Mouse (Mus musculus): ENCODE results near the gene Ednra. TPM values are rescaled to one million over a fixed set of nuclear protein-coding genes. Genes with fewer than 3 reads are reported as not detected.

Ednra gene
- polyA plus RNA-seq (2015; fragmentation: Nextera tagmentation; extraction: Ambion mirVana), result 2.5 and 3.6 TPM in 2 replicates

DNA sequence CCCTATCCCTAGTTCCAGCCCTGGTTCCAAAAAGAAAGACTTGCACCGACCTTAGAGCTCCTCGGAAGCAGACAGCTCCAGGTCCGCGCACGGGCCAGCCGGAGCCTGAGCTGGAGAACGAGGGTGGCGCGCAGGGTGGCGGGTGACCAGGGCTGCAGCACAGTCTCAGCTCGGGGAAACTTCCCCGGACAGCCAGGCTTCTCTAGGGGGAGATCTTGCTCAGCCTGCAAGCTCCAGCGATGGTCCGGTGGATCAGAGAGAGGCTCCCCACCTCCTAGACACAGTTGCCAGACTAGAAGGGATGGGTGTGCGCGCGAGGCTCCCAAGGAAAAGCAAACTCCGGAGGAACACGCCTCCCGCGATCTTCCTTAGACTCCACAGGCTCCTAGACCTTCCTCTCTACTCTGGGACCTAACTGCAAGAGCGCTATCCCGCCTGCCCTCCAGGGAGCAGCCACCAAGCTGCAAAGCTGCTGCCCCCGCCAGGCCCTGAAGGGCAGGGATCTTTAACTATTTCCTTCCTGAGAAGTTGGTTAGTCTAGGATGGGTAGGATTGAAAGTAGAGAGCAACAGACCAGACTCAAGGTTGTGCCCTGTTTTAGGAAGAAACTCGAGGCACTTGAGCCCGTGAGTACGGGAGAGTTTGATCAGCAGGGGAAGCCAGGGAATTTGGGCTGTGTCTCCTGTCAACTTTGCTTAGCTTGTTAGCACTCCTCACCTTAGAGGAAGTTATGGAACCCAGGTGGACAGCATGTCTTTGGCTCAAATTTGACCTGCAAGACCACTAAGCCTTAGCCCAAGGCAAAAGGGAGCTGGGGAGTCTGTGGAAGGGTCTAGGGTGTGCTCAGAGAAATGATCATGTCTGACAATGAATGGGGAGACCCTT, at the start of gene Ednra:
TSS of gene Ednra (minus strand) at position 419 of the 885 bp plus-strand sequence.
- DNase-seq (ENCODE audit: low spot score), result no peak

DNA sequence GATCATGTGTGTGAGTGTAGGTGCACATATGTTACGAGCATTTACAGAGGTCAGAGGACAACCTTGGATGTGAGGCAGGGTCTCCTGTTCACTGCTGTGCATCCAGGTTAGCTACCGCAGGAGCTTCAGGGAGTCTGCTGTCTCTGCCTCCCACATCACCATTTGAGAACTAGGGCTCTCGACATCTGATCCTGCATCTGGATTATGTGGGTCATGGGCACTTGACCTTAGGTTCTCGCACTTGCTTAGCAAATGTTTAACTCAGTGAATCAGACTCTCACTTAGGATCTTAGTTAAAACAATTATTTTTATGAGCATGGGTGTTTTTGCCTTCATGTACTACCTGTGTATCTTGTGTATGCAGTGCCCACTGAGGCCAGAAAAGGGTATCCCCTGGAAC, 49.6 kb upstream of the Ednra start:
- DNase-seq (ENCODE audit: low spot score), result no peak

DNA sequence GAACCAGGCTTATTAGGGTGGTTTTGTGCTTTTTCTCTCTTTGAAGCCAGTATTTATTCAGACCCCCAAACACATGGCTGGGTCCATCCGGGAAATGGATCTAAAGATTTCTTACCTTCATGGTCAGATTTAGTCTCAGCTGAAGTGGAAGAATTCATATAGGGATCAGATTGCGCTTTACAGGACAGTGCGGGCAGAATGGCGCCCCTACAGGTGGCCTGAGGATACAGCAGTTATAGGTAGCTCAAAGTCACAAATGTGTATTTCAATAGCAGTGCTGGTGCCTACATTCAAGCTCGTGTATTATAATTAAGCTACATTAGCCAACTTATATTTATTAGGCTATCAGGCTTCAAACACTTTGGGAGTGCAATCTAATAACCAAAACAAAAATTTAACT, 49.0 kb upstream of the Ednra start:
- DNase-seq (ENCODE audit: low spot score), result no peak

DNA sequence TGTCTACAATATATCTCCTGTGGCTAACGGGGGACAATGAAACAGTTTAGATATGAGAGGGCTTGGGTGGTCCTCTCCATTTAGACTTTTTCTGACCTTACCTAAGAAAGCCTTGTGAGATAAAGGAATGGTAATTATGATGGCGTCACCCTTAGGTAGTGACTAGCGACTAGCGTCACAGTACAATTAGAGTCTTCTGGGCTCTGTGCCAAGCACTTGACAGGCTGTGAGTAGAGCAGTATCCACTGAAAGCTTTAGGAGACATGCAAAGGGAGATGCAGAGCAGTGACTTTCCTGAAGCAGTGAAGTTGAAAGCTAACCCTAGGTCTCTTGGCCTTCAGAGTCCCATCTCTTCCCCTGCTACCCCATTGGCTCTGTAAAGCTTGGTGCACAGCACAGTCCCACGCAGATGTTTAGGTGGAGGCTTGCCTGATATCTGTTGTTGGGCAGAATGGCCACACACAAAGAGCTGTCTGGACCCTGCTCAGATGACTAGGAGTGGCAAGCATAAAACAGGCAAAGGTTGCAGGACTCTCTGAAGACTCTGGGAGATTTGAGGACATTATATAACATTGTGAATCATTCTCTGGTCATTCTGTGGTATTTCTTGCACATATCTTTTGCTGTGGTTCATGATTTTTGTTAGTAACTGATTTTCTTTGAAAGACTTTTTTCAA, 48.1 kb upstream of the Ednra start:
- DNase-seq (ENCODE audit: low spot score), result no peak

DNA sequence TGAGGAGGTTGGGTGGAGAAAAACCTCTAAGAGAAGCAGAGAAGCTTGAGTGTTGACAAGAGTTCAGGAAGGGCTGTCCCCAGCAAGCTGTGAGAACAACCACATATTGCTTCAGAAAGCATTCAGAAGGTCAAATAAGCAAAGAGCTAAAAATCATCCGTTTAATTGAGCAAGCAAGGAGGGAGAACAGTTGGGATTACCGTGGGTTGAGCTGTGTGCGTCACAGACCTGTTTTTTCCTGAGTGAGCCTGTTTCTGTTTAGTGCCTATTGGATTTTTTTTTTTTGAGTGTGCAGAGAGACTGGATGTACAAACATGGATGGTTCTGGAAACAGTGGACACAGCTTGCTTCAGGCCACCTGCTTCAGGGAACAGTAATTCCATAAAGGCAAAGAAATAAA, 46.7 kb upstream of the Ednra start:
- no peak for DNase-seq (ENCODE audit: low spot score)

DNA sequence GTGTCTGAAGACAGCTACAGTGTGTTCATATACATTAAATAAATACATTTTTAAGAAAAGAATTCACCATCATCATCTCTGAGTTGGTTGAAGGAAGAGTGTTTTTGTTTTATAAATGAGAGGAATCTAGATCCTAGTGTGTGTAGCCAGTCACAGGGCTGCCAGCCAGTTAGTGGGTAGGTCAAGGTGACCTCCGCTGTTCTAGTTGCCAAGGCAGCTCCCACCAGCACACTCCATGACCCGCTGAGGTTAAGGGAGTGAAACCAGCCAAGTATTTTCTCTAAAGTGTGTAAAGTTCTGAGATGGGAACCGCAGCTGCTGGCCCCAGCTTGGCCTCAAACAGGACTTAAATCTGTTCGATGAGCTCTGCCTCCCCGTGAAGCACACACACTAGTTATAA, 44.7 kb upstream of the Ednra start:
- no peak for DNase-seq (ENCODE audit: low spot score)

DNA sequence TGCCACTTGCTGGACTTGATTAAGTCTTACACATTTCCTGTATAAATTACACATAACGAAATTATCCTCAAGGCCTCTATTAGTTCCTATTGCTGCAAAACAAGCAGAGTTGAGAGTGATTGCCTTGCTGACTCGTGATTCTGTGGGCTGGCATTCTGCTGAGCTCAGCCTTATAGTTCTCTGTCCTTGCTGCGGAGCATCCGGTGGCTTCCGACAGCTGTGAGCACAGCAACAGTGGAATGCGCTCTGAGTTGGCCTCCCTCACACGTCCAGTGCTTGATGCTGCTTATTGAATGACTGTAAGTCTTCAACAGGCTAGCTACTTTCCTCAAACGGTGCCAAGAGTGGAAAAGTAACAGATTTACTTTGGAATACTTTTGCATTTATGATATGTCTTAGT, 40.0 kb upstream of the Ednra start:
- no peak for DNase-seq (ENCODE audit: low spot score)

DNA sequence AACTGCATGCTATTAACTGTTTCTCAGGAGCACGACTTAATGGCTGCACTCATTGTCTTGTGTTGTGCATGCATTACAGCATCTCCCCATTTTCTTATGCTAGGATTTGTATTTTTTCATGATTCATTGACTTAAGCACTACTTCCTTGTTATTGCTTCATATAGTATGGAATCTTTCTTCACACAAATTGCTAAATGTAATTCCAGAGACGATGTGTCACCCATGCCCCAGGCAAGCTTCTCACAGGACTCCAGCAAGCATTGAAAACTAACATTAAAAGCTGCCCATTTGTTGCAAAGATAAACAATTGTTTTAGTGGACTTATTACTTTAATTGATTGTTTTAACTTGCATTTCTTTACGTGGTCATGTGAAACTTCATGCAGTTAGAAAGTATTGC, 38.7 kb upstream of the Ednra start:
- no peak for DNase-seq (ENCODE audit: low spot score)

DNA sequence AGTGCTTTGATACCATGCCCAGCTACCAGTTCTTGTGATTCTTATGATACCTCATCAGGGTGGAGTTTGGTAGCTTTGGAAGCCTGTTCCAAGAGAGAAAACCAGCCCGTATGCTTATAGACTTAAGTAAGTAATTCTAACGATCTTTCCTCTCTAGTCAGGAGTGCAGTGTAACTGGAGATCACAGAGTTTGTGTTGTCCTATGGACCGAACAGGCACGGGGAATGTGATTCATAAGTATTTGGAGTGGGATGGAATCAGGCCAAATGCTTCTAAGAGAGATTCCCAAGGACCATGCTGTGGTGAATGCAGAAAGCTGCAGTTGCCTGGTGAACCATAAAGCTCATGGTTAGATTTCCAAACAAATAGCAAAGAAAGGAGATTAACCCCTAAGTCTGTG, 31.2 kb upstream of the Ednra start:
- no peak for DNase-seq (ENCODE audit: low spot score)

DNA sequence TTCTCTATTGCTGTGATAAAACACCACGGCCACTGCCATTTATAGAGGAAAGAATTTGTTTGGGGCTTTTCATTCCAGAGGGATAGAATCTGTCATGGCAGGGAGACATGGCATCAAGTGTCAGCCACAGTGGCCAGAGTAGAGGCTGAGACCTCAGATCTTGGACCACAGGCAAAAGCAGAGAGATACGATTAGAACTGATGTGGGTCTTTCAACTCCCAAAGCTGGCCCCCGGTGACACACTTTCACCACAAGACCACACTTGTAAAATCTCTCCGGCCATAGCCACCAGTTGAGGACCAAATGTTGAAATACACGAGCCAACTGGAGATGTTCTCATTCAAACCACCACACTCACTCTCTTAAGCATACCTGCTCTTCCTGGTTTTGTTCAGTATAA, 29.5 kb upstream of the Ednra start:
- DNase-seq (ENCODE audit: low spot score), result no peak

DNA sequence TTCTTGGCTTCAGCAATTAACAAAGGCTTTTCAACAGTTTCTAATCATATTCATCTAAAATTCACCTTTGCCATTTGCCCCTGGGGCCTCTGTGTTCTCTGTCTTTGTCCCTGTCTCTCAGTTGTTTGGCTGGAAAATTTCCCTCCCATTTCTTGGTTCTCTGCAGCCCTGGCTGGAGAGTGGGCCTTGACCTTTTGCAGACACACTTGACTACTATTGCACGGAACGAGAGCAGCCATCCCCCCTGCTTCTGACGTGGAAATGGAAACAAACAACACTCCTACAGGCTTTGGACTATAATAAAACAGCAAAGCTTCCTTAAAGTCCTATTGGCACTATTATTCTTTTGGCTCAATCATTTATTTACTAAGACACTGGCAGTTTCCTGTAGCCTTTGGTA, 27.8 kb upstream of the Ednra start:
- DNase-seq (ENCODE audit: low spot score), result no peak

DNA sequence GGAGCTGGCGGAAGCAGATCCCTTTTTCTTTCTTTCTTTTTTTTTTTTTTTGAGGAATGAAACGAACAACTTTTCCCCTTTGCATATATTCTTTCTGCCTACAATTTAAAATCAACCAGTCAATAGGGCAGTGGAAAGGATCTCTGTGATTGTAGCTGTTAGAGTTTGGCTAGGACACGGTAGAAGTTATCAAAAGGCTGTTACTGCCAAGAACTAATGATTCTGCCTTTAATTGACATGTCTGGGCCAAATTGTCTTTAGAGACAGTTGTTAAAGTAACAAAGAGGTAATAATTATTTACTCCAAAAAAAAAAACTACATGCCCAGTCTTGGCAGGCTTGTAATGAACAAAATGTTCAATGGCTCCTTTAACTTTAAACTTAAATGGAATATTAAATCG, 26.1 kb upstream of the Ednra start:
- no peak for DNase-seq (ENCODE audit: low spot score)

DNA sequence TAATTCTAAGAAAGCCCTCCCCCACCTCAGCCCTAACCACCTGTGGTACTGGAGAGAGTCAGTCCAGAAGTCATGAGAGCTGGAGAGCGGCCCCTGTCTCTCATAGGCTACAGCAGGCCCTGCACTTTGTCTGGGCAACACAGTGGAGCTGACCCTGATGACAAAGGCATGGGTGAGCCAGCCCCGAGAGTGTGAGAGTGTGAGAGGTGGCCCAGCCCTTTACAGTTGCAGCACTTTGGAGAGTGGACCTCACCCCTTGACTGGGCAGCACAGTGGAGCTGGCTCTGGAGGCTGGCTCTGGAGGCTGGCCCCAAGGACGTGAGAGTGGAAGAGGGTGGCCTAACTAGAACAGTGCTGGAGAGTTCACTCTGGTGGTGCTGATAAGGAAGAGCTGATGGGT, 20.2 kb upstream of the Ednra start:
- no peak for DNase-seq (ENCODE audit: low spot score)

DNA sequence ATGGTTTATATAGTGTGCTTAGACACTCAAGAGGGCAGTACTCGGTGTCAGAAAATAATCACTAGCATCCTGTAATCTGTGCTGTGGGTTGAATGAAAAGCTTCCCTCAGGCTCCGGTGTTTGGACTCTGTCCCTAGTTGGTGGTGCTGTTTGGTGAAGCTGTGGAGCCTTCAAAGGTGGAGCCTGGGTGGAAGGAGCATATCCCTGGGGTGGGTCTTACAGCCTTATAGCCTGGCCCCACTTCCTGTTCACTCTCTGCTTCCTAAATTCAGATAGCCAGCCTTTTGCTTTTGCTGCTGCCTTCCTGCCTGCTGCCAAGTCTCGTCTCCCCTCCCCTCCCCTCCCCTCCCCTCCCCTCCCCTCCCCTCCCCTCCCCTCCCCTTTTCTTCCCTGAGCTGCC, 18.1 kb upstream of the Ednra start:
- no peak for DNase-seq (ENCODE audit: low spot score)

DNA sequence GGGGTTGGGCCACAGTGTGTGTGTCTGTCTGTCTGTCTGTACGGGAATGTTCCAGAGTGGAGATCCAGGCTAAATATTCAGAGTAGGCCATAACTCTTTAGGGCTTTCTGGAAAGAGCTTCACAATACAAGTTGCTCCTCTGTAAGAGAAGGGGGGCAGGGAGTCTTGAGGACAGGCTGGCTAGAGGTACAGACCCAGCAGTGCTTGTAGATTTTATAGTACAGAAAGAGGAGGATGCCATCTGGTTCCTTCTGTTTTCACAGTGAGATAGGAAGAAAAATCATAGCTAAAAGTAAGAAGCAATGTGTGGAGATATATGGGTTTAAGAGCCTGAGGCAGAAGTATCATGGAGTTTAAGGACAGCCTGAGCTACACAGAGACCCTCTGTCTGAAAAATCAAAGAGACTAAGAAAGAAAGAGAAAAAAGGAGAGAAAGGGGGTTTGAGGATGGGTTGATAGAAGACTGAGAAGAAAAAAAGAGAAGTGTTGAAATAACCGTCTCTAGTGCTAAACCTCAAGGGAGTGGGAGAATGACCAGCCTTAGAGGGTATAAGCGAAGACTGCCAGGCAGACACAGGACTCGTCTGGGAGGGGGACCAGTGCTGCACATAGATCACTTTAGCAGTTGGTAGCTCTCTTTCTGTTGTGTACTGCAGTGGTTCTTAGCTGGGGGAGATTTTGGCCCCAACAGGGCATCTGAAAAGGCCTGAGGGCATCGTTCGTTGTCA, 16.9 kb upstream of the Ednra start:
- DNase-seq (ENCODE audit: low spot score), result no peak

DNA sequence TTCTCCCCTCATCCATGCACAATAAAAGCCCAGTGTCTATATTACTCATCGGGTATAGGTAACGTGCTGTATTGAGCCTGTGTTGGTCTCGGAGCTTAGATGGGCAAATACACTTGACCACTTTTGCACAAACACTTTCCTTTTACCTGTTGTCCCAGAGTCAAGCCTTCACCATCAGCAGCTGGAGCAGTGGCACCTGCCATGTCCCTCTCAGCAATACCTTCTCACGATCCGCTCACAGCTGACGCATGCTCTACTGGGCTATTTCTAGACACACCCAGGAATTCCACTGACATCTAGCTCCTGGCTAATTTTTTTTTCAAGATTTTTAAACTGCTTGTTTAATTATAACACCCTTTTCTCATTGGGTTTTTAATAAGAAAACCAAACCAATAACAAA, 14.2 kb upstream of the Ednra start:
- DNase-seq (ENCODE audit: low spot score), result no peak

DNA sequence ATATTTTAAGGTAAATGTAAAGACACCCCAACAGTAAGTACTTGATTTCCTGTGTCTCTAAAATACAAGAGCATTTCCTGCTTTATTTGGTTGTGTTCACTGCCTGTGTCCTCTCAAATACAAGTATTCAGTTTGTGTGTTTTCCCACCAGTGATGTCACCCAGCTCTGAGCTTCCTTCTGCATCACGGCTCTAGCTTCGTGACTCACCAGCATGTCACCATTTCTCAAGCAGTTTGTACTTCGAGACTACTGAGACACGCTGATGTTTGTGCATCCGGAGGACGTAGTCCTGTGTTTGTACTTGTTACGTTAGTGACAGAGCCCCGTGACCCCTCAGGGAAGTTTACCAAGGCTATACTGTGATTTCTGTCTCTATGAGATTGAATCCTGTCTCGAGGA, 13.1 kb upstream of the Ednra start:
- no peak for DNase-seq (ENCODE audit: low spot score)

DNA sequence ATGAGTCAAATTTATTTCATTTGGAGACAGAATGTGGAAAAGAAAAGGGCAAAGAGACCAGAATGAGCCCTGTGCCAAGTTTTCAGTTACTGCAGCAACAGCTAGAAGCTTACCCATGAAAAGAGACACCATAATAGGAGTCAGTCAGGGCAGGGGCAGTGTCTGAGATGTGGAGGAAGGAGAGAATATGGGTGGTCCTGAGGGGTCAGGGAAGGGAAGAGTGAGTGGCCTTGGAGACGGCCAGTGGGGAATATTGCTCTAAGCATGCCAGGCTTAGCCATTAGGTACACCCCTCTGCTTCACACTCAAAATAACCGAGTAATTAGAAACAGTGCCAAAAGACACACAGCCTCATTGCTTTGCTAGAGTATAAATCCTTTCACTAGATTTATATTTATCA, 9.5 kb upstream of the Ednra start:
- DNase-seq (ENCODE audit: low spot score), result no peak

DNA sequence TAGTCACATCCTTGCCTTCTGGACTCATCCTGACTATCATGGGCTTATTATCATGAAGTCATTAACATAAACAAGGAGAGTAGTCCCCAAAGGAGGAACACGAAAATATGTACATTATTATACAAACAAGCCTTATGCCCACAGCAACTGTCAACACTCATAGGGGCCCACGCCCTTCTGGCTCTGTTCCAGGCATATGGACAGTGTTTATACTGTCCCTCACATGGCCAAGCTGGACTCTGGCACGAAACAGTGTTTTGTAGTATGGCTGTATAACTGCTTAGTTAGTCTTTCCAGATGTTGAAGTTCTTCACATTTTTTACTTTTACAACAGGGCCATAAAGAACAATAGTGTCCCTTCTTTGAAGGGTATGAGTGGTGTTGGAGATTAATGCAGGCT, 8.7 kb upstream of the Ednra start:
- no peak for DNase-seq (ENCODE audit: low spot score)

DNA sequence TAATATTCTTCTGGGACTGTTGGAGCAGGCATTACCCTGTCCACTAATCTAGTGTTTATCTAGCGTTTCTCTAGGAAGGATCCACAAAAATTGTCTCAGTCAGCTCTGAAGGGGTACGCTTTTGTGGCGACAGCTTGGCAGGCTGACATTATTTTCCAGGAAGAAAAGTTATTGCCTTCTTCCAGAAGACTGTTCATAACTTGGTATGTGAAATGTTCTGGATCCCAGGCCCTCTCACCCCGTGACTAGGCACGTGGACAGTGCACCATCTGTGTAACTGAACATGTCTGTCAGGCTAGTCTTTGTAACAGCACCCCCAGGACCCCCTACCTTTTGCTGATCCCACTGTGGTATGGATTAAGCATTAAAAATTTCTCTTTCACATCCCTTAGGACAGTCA, 1.1 kb upstream of the Ednra start:
- no peak for DNase-seq (ENCODE audit: low spot score)

DNA sequence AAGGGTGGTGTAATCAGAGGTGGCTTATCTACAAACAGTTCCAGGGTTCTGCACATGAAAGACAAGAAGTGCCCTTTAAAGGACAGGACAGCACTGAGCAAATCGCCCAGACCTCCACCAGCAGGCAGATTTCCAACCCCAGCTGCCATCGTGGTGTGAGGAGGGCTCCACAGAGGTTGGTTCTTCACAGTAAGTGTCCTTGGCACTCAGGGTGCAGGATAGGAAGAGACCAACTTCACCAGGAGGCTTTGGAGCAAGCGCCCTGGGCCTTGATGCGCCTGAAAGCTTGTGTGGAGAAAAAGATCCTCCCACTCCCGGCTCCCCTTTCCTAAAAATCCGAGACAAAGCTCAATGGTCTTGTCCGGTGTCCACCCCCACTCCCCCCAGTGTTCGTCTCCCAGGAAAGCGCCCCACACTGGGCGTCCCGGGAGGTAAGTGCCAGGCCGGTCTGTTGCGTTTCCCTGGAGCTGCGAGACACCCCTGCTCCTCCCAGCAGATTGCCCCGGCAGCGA, 674 bp downstream of the Ednra start:
- DNase-seq (ENCODE audit: low spot score), result no peak

DNA sequence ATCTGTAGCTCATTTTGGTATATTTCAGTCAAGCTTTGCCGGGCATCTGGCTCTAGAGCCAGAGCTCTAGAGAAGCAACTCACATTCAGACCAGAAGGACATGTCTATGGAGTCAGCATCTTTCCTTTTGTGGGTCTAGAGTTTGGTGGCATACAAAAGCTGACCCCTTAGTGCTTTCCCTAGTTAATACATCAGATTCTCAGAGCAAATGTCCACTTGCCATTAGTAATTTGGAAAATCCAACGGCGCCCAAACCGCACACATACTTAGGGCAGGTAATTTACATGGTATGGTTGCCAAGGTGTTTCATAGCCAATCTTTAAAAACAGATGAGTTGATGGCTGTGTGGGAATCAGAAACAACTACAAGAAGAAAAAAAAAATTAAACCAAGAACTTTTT, 1.2 kb downstream of the Ednra start:
- DNase-seq (ENCODE audit: low spot score), result no peak

Measured in thymus, postnatal 0 days (tissue).